Mouse (Mus musculus) inflammation-experienced regulatory T-cells, adult 6 months (primary cell): ENCODE measurements at regions not wholly inside any gene's neighbourhood (a gene's known extent, or its start where the extent isn't known, plus 50 kb on each side); places are given as distances from the start of the nearest gene placed in this dataset.

Experiments used
- ATAC-seq: one replicate; pipeline ENCODE4 v1.8.0; 2017

- no peak for ATAC-seq
Measured at GRCm38 (mm10) chr12:25293470-25294178, 196.7 kb upstream of the Id2 start.

DNA sequence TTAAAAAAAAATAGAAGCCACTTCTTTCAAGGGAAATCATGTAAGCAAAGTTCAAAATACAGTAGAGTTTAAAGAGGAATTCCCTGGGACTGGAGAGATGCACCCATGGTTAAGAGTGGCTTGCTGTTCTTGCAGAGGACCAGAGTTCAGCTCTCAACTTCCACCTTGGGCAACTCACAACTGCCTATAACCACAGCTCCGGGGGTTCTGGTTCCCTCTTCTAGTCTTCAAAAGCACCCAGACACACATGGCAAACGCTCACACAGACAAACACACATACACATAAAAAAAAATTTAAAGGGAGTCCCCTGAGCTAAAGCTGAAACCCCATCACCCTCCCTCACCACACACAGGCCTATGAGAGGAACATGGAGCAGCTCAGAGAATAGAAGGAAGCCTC is 192.4 kb upstream of the Id2 start:
- no peak for ATAC-seq

DNA sequence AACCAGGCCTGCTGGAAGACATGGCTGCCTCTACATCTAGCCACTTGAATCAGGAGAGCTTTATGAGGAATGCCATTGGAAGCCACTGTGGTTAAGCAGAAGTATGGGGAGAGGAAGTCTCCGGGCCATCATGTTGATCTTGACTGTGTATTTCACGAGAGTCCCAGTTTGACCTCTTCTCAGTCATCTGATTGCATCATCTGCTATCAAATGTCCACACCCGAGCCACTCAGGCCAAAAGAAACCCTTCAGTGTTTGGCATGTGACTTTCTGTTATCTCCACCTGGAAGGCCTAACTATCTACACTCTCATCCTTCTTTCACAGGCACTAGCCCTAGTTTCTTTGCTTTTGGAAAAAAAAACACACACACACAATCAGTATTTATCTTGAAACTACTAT is 186.9 kb upstream of the Id2 start:
- no peak for ATAC-seq

GRCm38 (mm10) chr12:25281438-25281837 is 184.5 kb upstream of the Id2 start:
- peak; percentile 25 for ATAC-seq

DNA sequence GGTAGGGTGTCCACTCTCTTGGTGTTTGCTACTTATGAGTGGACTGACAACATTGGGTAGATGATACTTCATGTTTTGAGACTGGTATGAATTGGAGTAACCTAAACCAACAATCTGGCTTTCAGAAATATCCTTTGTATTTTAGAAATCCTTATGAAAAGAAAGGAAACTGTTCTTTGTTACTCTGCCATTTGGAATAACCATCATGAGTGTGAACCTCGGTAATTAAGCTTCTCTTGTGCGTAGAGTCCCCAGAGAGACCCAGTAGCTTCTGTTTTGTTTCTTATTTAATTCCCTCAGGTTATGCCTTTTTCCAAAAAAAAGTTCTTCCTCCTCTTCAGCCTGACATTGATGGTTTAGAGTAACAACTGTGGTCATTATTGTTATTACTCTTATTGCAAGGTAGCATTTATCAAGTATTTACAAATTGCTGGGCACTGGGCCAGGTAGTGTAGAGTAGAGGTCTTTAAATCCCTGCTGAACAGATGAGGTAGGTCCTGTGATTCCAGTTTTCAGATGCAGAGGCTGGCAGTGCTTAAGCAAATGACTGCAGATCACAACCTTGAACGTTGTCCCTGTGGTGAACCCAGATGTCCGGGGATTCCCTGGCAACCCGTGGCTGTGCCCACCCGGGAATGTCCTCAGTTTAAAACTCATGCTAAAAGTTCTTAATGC is 176.8 kb upstream of the Id2 start:
- no peak for ATAC-seq

DNA sequence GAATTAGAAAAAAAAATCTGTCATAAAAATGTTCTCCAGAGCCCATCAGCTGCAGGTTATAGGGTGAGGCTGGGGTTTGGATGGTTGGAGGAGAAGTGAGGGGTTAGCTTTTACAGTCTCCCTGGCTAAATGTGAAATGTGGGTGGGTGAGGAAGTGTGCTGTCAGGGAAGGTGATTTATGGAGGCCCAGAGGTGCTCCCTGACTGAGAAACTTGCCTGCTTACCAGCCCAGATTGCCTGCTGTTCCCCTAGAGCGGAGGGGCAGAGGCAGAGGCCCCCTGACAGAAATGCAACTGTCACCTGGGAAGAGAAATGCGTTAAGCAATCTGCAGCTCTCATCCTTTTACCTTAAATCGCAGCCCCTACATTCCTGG is 175.8 kb upstream of the Id2 start:
- no peak for ATAC-seq

DNA sequence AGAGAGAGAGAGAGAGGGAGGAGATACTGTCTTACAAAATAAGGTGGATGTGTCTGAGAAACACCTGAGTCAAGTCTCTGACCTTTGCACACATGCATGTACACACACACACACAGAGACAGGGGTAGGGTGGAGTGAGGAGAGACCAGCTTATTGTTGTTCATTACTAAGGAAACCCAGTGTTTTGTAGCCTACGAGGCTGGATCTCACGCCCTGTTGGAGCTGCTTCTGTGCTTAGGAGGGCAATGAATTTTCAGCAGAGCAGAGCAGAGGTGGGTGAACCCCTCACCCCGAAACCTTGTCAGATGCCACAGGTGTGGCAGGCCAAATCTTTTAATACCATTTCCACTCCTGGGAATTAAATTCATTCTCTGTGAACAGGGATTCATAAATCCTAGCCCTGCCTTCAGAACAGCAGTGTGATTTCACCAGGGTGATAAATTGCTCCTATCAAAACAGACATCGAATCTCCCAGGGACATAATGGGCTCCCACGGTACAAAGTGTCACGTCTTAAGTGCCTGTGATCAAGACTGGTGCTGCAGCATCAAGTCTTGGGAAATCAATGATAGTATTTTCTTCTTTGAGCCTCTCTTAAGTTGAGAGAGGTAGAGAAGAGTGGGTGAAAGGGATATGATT is 175.3 kb upstream of the Id2 start:
- no peak for ATAC-seq

GRCm38 (mm10) chr12:25269878-25270277 is 172.9 kb upstream of the Id2 start:
- no peak for ATAC-seq

- no peak for ATAC-seq
Measured at GRCm38 (mm10) chr12:25268871-25269850, 172.2 kb upstream of the Id2 start.

GRCm38 (mm10) chr12:25268323-25268722 is 171.4 kb upstream of the Id2 start:
- ATAC-seq, result no peak

- peak; percentile 47 for ATAC-seq
Measured at GRCm38 (mm10) chr12:25267572-25268115, 170.7 kb upstream of the Id2 start.

DNA sequence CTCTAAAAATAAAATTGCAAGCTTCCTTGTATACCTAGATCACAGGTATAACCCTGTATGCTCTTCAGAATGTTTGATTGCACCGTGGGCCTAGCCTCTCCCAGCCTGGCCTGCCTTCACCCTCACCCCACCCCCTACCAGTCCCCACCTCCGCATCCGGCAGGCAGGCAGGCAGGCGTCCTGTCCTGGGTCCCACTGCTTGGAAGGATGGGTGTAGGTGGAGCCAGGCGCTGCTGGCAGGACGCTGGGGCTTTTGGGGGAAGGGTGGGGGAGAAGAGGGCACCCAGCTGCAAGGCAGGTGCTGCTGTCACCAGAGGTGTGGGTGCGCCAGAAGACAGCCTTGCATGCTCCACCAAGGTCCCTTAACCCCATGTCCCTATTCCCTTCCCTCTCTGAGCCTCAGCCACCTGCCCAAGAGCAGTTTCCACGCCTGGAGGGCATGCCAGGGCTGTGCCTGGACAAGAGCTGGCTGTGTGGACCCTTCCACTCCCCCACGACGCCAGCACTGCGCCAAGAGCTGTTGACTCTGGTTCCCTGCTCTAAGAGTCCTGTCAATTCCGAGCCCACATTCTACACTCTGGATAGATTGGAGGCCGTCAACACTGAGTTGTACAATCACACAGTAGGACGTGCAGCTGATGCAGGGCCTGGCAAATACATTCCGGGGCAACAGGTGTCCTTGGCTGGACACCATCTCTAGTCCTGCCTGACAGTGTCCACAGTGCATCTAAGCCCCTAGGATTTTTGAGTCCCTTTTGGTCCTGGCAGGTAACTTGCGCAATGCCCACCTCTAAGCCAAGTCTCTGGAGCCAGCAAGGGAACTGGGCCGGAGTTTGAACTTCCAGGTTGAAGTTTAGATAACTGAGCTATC is 170.0 kb upstream of the Id2 start:
- ATAC-seq, result peak; percentile 83

DNA sequence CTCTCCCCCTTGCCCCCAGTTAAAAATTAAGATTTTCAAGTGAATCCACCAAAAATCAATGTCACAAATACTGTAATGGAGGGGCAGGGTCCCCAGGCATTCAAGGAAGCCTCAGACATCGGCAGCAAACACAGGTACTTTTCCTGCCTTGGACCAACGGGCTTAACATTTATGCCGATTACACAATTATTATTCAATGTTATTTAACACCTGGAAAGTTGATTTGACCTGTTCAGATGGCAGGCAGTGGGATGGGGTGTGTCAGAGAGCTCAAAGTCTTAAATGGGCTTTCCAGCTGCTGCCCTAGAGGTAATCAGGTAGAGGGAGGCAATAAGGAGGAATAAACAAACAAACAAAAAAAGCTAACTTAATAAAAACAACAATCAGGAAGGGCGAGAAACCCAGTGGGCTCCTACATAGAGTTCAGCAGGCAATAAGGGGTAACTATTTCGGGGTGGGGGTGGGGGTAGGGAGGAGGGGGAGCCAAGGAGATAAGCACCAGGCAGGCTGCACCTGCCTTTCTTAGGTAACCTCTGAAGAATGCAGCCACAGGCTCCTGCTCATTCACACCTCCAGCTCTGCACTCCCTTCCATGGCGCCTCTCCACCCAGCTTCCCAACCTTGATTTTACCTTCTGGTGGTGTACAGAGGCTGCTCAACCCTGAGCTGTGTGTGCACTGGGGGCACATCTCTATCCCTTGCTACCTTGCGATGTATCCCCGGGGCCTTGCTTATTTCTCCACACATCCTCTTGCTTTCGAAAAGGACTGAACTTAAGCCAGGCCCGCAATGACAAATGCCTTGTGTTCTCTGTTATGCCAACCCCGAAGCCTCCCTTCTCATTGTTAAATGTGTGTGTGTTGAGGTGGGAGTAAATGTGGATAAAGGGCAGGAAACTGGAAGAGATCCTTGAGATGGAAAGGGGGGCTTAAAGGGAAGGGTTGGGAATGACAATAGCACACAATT is 168.9 kb upstream of the Id2 start:
- no peak for ATAC-seq

DNA sequence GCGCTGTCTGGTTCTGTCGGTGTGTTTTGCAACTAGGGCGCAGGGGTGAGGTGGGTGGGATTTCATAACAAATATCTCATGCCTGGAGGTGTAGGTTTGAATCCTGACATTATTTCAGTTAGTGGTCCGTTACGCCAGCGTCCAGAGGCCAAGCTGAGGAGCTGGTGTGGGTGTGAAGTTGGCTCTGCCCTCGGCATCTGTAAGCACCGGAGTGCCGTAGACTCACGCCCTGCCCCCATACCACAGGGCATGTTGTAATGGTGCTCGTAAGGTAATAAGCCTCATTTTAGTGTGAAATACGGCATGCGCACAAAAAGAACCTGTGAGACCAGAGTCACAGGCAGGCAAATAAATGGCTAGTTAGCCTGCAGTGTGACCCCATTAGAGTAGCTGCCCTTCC is 168.1 kb upstream of the Id2 start:
- ATAC-seq, result no peak

DNA sequence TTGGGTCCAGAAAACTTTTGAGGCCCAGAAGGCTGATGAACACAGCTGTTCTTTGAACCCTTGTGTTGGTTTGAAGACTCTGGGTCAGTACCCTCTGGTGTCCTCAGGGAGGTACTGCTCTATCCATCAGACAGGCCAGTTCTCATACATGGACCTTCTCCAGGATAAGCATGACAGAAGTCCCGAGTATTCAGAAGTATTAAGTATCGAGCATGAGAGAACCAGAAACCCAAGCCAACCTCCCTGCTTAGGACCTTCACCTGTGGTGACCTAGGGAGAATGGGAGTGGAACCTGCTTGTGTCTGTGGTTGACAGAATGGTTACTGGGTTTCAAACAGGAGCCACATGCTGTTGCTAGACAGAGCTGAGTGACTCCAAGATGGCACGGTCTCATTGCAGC is 167.5 kb upstream of the Id2 start:
- ATAC-seq, result no peak

DNA sequence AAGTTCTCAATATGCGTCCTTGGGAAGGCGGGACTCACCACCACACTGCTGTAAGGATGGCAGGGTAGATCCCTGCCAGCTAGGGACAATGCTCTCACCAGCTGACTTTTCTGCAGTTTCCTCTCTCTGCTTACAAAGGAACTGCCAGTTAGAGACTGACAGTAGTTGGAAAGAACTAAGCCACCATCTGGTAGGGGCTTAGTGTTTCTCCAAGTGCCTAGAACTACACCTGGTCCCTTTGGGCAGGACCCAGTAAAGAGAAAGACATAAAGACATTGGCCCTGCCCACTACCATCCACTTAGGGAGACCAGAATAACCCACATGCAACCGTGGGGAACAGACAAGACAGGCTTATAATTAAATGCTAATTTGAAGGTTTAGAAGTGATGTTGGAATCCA is 165.5 kb upstream of the Id2 start:
- ATAC-seq, result no peak

DNA sequence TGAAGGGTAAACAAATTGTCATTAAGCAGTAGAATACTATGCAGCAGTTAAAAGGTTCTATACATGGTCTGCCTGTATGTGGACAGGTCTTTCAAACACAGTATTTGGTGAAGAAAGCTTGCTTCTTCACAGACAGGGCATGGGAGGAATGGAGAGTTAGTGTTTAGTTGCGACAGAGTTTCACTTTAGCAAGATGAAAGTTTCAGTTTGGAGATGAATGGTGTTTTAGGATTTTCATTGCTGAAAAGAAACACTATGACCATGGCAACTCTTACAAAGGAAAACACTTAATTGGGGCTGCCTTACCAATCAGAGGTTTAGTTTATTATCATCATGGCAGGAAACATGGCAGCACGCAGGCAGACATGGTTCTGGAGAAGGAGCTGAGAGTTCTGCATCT is 162.2 kb upstream of the Id2 start:
- no peak for ATAC-seq

DNA sequence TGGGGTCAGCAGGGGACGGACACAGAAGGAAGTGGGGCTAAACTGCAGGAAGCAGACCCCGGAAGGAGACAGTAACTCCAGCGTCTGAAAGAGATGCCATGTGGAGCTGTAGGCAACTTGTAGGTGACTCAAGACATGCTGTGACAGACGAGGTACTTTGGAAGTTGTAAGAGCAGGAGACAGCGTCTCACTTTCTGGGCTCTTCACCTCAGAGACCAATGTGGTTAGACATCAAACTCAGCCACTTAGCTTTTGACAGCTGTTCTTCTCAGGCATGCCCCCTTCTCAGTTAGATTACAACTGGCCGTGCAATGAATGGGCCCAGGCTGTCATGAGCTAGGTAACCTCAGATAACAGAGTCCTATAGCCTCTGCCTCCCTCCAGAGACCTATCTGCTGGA is 159.3 kb upstream of the Id2 start:
- no peak for ATAC-seq

GRCm38 (mm10) chr12:25254716-25255115 is 157.8 kb upstream of the Id2 start:
- peak; percentile 81 for ATAC-seq

DNA sequence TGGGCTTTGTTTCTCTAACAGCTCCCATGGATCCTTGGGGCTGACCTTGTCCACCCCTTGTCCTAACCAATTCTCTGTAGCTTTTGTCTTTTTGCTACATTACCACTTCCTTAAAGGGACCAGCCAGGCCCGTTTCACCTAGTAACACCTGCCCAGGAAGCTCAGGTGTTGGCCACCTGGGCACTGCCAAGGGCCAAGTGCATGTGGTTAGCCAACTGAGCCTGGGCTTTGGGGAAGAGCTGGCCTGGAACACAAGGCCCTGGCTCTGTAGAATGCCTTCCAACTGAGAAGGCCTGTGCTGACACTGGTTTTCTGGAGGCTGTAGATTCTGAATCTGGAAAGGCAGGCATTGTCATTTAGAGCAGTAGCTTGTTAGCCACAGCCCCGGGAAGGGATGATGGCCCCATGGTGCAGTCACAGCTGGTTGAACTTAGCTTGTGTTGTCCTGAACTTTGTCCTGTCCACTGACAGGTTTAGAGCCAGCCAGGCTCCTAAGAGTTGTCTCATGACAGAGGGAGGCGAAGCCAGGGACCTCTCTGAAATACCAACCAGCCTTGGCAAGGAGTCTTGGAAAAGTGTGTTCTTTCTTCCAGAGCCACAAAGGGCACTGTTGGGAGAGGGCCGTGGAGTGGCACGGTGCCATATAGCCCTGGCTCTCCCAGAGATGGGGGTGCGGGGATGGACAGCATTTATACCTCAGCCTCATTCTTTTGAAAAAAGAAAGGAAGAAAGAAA is 156.0 kb upstream of the Id2 start:
- no peak for ATAC-seq
